Mouse (Mus musculus) frontal cortex, postnatal 14 days (tissue): ENCODE results near the gene Fdps.
A peak's percentile ranks its signal among the peaks of the same experiment; 100 is the strongest.

Source experiments
- DNase-seq, 2 experiments: peaks; one replicate each; pipeline ENCODE4 v3.0.0; 2022; ENCODE audit warnings: low spot score in 2 of 2

Fdps gene

DNA sequence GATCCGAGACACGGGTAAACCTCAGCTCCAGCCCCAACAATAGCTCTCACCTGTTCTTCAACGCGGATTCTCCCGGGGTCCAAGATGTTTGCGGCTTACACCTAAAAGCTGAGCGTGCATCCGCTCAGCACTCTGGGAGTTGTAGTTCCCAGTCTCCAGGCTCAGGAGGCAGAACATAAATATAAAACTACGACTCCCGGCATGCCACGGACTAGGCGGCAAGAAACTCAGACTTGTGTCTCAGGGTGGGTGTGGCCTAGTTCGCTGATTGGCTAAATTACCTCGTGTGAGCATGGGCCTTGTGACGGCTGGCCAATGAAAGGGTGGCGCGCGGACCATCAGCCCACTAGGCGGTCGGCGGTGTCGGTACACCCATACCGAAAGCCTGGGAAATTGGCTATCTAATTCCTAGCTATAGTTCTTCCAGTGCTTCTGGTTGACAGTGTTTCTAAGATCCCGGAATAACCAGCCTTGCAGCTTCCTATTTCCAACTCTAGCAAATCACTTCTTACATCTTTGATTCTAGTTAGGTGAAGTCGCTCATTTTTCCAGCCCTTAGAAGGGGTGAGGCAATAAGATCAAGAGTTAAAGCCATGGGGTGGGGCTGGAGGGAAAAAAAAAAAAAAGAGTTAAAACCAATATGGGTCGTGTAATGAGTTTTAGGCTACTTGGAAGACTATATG, at the start of gene Fdps:
Gene Fdps (minus strand): TSS at position 148 of the 683 bp plus-strand sequence.
- DNase-seq, result peak; percentile 93 to 97

GRCm38 (mm10) chr3:89148567-89148966, 46.8 kb upstream of the Fdps start:
- no peak for DNase-seq

DNA sequence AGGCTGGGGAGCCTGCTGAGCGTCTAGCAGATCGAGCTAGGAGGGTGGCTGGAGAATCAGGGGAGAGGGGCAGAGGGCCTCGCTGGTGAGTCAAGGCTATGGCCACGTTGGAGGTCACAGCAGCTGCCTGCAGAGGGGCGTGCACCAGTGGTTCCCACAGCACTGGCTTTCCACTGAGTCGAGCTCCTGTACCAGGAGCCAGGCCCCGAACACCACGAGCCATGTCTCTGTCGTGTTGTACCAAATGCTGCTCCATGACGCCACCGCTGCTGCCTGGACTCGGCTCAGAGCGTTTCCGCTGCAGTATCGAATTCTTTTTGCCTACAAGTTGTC, 46.2 kb upstream of the Fdps start:
- DNase-seq, result no peak

DNA sequence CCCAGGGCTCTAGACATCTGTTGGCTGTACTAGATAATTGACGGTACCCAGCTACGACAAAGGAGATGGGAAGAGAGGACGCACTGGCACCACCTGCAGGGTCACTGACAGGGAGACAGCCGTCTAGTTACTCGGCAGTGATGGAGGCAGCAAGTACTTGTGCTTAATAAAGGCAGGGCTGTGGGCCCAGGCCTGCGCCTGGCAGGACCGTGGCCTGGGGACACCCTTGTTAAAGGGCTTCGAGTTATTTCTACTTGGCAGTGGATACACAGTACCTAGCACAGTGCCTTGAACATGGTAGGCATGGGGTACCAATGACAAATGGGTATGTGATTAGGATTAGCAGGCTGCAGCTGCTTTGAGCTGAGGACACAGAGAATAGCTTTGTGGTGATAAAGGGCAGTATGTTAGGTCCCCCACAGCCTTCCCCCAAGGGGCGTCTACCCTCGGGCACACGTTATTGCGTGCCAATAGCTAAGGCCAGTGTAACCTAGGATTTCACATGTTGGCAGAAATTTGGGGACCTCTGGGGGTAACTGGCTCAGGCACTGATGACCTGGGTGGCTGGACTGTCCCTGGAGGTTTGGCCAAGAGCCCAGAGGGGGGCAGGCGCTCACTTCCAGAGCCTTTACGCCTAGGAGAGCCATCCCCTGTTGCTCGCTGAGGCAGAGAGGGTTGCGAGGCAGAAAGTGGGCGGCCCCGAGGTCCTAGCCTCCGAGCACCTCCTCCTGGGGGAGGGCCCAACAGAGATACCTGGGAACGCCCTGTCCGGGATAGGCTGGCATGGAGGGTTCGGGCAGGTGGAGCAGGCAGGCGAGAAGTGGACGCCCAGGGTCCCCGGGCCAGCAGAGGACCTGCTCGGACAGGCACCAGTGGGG, 45.6 kb upstream of the Fdps start:
- no peak for DNase-seq

- DNase-seq, result no peak
These were observed 43.8 kb upstream of the Fdps start for GRCm38 (mm10) chr3:89145566-89145965.

DNA sequence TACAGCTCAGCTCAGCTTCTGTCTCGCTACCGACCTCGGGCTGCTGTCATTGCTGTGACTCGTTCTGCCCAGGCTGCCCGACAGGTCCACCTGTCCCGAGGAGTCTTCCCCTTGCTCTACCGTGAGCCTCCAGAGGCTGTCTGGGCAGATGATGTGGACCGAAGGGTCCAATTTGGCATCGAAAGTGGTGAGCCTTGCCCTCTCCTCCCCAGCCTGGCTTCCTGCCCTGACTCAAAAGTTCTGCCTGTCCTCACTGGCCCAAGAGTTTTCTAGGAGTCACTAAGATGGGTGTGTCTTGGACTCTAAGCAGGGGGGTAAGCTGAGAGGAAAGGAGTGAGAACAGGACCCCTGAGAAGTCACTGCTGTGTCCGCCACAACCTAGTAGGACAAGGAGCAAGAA, 43.1 kb upstream of the Fdps start:
- no peak for DNase-seq

GRCm38 (mm10) chr3:89136365-89136764, 34.6 kb upstream of the Fdps start:
- no peak for DNase-seq

DNA sequence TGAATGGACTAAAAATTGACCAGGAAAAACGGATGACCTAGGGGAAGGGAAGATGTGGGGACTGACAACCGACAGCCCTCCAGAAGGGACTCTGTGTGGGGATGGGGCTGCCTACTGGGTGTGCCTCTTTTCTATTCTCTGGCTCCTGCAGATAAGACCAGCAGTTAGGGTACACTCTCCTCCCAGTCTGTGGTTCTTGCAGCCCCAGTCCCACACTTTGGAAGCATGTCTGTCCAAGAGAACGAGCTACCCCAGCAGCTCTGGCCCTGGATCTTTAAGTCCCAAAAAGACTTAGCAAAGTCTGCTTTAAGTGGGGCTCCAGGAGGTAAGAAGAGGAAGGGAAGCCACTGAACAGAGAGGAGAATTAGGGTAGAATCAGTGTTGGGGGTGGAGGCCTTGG, 34.2 kb upstream of the Fdps start, which contains the start of gene Pklr:
Gene Pklr (plus strand): TSS at position 185 of the 400 bp plus-strand sequence.
- DNase-seq, result no peak

- no peak for DNase-seq
These were observed 32.0 kb upstream of the Fdps start for GRCm38 (mm10) chr3:89133752-89134151.

- no peak for DNase-seq
These were observed 31.3 kb upstream of the Fdps start for GRCm38 (mm10) chr3:89133063-89133450.

GRCm38 (mm10) chr3:89132285-89133062, 30.7 kb upstream of the Fdps start:
- peak in 1 of 2 experiments; percentile 27 for DNase-seq

DNA sequence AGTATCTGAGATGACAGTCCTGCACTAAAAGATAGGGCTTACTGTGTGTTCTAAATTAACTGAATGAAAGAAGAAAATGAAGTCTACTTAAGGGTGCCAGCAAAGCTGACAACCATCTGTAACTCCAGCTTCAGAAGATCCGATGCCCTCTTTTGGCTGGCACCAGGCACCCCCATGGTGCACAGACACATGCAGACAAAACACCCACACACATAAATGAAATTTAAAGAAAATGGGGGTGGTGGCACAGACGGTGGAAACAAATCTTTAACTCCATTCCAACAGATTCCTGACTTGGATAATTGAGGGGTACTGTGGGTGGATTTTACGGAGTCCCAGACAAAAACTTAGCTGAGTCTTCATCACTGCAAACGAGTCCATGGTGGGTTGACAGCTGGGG, 30.1 kb upstream of the Fdps start:
- peak; percentile 40 to 54 for DNase-seq

GRCm38 (mm10) chr3:89129908-89130307, 28.1 kb upstream of the Fdps start:
- no peak for DNase-seq

DNA sequence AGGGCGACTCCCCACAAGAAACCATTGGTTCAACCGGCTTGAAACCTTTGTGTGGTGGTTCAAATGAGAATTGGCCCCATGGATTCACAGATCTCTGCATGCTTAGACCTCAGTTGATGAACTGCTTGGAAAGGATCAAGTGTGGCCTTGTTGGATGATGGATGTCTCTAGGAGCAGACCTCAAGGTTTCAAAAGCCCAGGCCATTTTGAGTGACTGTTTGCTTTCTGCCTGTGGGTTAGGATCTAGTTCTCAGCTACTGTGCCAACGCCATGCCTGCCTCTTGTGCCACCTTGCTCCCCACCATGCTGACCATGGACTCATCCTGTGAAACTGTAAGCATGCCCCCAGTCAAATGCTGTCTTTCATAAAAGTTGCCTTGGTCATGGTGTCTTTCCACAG, 24.2 kb upstream of the Fdps start:
- DNase-seq, result no peak

GRCm38 (mm10) chr3:89124241-89124640, 22.5 kb upstream of the Fdps start:
- no peak for DNase-seq

DNA sequence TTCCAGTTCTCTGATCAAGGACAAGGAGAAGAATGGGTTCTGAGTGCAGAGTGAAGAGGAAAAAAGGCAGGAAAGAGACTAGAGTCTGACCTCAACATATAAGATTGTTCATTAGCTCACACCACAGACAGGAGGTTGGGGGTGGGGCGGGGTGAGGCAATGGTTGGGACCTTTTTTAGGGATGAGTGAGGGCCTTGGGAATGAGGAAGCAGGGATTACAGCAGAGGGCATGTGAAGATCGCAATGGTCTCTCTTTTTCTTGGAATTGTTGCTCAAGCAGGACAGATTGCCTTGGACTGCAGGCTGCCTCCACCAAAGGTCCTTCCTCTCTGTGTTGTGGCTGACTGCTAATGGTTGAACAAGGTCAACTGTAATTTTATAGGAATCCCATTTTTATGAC, 21.6 kb upstream of the Fdps start:
- DNase-seq, result no peak

DNA sequence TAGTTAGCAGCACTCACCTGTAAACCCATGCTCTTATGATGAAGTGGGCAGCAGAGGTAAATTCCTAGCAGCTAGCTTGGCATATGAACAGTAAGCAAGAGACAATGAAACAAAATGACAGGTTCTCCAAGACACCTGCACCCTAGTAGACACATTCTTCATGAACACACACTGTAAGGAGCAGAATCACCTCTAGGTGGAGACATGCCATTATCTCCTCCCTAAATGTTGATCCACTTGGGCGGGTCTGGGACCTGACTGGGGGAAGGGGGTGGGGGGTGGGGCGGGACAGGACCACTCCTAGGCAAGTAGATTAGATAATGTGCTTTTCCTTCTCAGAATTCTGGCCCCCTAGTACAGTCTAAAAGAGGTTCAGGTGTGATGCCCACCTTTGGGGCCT, 13.8 kb upstream of the Fdps start:
- DNase-seq, result no peak

GRCm38 (mm10) chr3:89113058-89113457, 11.3 kb upstream of the Fdps start:
- no peak for DNase-seq

DNA sequence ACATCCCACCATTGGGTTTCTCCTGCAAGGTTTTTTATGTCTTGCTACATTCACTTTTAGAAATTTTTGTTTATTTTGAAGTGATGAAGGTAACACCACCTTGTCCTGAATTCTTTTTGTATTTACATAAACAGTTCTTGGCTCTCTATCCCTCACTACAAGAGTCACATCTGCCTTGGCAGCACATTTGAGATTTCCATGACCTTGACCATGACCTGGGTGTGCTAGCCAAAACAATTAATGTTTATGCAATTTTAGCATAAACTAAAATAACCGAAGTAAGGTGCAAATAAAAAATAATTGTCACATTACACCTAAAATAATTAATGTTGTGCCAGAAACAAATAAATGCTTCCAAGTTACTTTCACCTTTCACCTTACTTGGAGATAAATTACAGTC, 6.4 kb upstream of the Fdps start:
- DNase-seq, result no peak

DNA sequence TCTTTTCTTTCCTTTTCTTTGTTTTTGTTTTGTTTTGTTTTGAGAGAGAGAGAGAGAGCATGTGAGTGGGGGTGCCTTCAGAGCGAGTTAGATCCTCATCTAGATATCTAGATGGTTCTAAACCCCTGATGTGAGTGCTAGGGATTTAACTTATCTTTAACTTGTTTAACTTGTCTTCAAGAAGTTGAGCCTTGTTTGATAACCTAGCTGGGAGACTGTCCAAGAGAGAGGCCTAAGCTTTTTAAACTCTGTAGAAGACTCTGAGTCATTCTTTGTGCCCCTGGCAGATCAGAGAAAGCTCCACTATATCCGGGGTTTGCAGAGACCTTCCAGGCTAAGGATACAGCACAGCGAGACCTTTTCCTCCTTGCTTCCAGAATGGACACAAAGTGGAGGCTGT, 5.8 kb upstream of the Fdps start:
- no peak for DNase-seq

DNA sequence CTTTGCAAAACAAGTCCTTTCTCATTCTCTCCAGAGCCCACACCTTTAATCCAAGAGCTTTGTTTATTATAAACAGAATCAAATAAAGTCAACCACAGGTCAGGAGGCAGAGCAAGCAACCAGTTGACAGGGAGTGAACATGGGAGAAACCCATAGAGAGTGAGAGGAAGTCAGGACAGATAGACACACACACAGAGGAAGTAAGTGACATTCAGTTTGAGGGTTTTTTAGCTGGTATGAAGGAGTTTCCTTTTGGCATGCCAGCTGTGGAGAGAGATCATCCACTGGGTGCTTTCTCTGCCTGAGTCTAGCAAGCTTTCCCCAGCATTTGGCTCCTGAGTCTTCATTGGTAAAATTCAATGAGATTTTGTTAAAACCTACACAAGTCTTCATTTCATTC, 5.1 kb upstream of the Fdps start:
- DNase-seq, result no peak

DNA sequence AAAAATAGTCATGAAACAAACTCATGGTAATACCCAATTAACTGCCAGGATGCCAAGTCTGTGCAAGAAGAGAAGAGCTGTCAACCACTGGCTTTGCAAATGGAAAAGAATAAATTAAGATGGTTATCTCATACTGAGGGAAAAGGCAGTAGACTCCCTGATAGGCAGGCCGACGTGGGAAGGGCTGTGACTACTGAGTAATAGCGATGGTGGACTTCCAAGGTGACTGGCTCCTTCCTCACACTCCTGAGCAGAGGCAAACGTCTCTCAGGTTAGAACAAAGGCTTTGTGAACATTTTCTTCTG, 1.5 kb upstream of the Fdps start:
- no peak for DNase-seq
